Comparison of ENCODE assay signal across 27 mouse cellular contexts in the genomic region with DNA sequence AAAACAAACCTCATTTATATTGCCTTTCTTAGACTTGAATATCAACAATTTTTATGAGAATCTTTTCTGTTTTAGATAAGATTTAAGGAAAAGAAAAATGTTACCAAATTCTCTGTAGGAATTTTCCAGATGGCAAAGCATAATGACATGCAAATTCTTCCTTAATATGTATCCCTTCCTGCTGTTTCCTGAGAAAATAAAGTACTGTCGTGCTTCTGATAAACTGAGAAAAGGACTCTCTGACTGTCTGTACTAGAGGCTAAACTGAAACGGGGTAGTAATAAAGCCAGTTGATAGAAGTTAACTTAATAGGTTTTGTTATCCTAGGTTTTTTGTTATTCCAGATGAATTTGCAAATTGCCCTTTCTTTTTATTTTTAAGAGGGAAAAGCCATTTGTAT.
A peak's percentile ranks its signal among the peaks of the same experiment; 100 is the strongest.
DNase-seq lines count a peak whose midpoint lies in the region; ATAC-seq and TF ChIP-seq lines count a peak whose summit lies in the region.
"Had no signal": no experiment of that assay in that cellular context is flagged by ENCODE, and none has a peak within 500 bp of the region (broad histone marks: within the 10 kb centered on the region; RNA-seq: fewer than 3 reads in every experiment).

No protein-coding gene starts in this region.

- H3K4me2 ChIP-seq in forebrain, postnatal 0 days (ENCODE audit: low read depth): no peak overlapping the region
- H3K4me2 ChIP-seq: embryonic facial prominence, embryonic 12.5 days; embryonic facial prominence, embryonic 15.5 days; heart, embryonic 13.5 days; hindbrain, embryonic 14.5 days had no signal

- no peak overlapping the region for H3K4me3 ChIP-seq in forebrain, postnatal 0 days (ENCODE audit: low read depth, low read length)
- no peak overlapping the region for H3K4me3 ChIP-seq in forebrain, embryonic 10.5 days
- H3K4me3 ChIP-seq: embryonic facial prominence, embryonic 12.5 days; embryonic facial prominence, embryonic 15.5 days; heart, adult 2 months; heart, embryonic 10.5 days; heart, embryonic 13.5 days had no signal

- TF ChIP-seq CTCF in forebrain, postnatal 0 days (IDR thresholded peaks at IDR 0.05; ENCODE audit: low read depth): no peak

- peak; percentile 25 for DNase-seq in forebrain, postnatal 0 days
- DNase-seq in forebrain, embryonic 10.5 days (ENCODE audit: extremely low spot score, low spot score): no peak
- peak; percentile 13 for DNase-seq in layer of hippocampus, adult 9-10 months (ENCODE audit: low spot score)
- no peak for DNase-seq in layer of hippocampus, adult 9-11 months
- peak; percentile 26 for DNase-seq in brain, embryonic 18.5 days (ENCODE audit: low read depth, low spot score)
- no peak for DNase-seq in ovary, adult 18-20 months (ENCODE audit: low spot score)
- DNase-seq: adrenal gland, adult 2 months; adrenal gland, postnatal 14 days; cerebellum, adult 11 months; cerebellum, adult 2 months; cerebellum, adult 9-11 months; cerebellum, postnatal 25 days; gastrocnemius, postnatal 10 days; gastrocnemius, postnatal 36 days; heart, adult 2 months; heart, postnatal 14 days; heart, postnatal 4 days had no signal

- no peaks in the 10 kb centered on the region for H3K36me3 ChIP-seq in forebrain, postnatal 0 days (ENCODE audit: insufficient read depth)
- H3K36me3 ChIP-seq in forebrain, embryonic 10.5 days (replicated peaks): no peaks in the 10 kb centered on the region
- H3K36me3 ChIP-seq: embryonic facial prominence, embryonic 12.5 days; embryonic facial prominence, embryonic 15.5 days; heart, embryonic 10.5 days; heart, embryonic 13.5 days had no signal

- no peak overlapping the region for H3K9ac ChIP-seq in forebrain, postnatal 0 days
- H3K9ac ChIP-seq: embryonic facial prominence, embryonic 12.5 days; embryonic facial prominence, embryonic 15.5 days; heart, embryonic 13.5 days; hindbrain, embryonic 14.5 days had no signal

- H3K27me3 ChIP-seq in forebrain, postnatal 0 days (ENCODE audit: insufficient read depth, low read length): no peaks in the 10 kb centered on the region
- no peaks in the 10 kb centered on the region for H3K27me3 ChIP-seq in forebrain, embryonic 10.5 days (ENCODE audit: poor library complexity, severe bottlenecking)
- H3K27me3 ChIP-seq: embryonic facial prominence, embryonic 12.5 days; embryonic facial prominence, embryonic 15.5 days; heart, embryonic 13.5 days had no signal

- no peaks in the 10 kb centered on the region for H3K4me1 ChIP-seq in forebrain, postnatal 0 days (ENCODE audit: insufficient read depth)
- H3K4me1 ChIP-seq in forebrain, embryonic 10.5 days: no peaks in the 10 kb centered on the region
- H3K4me1 ChIP-seq: embryonic facial prominence, embryonic 12.5 days; embryonic facial prominence, embryonic 15.5 days; heart, embryonic 10.5 days; heart, embryonic 13.5 days had no signal

- H3K9me3 ChIP-seq in forebrain, postnatal 0 days (ENCODE audit: low read length): no peaks in the 10 kb centered on the region
- no peaks in the 10 kb centered on the region for H3K9me3 ChIP-seq in forebrain, embryonic 10.5 days
- H3K9me3 ChIP-seq: embryonic facial prominence, embryonic 12.5 days; embryonic facial prominence, embryonic 15.5 days; heart, embryonic 10.5 days; heart, embryonic 13.5 days had no signal

- 30% methylated on average over 2 of the region's 2 CpGs for WGBS in forebrain, postnatal 0 days
- 81% methylated on average over 2 of the region's 2 CpGs for WGBS in forebrain, embryonic 10.5 days

- ATAC-seq in forebrain, postnatal 0 days: no peak
- ATAC-seq: CD4-positive, CD25-positive, alpha-beta regulatory T cell, adult 4 months; forebrain, embryonic 16.5 days; hindbrain, postnatal 0 days; inflammation-experienced regulatory T-cells, adult 6 months; intestine, embryonic 16.5 days had no signal

- H3K27ac ChIP-seq in forebrain, postnatal 0 days (ENCODE audit: low read depth, low read length): no peak overlapping the region
- H3K27ac ChIP-seq in forebrain, embryonic 10.5 days: no peak overlapping the region
- H3K27ac ChIP-seq: embryonic facial prominence, embryonic 12.5 days; embryonic facial prominence, embryonic 15.5 days; heart, adult 2 months; heart, embryonic 10.5 days; heart, embryonic 13.5 days; hindbrain, embryonic 14.5 days; hindbrain, postnatal 0 days had no signal

Comparison
In these comparisons a context has a peak if more than half of its experiments do, and no peak if none do; other contexts are left out.
1. DNase-seq: peak in forebrain, postnatal 0 days (single experiment), layer of hippocampus, adult 9-10 months (single experiment) and brain, embryonic 18.5 days (single experiment); none in forebrain, embryonic 10.5 days (single experiment), layer of hippocampus, adult 9-11 months (single experiment) and ovary, adult 18-20 months (single experiment).